Mouse (Mus musculus) embryo, embryonic 11 days (tissue): ENCODE data around the gene Itpr2.

Experiments used
- DNase-seq: peaks from one replicate; pipeline ENCODE4 v3.0.0-alpha.2; 2015

Gene Itpr2

GRCm38 (mm10) chr6:146343671-146344384, 158.2 kb downstream of the Itpr2 start:
- no peak for DNase-seq

GRCm38 (mm10) chr6:146342995-146343394, 159.0 kb downstream of the Itpr2 start:
- DNase-seq: no peak

GRCm38 (mm10) chr6:146341934-146342333, 160.1 kb downstream of the Itpr2 start:
- DNase-seq: no peak

DNA sequence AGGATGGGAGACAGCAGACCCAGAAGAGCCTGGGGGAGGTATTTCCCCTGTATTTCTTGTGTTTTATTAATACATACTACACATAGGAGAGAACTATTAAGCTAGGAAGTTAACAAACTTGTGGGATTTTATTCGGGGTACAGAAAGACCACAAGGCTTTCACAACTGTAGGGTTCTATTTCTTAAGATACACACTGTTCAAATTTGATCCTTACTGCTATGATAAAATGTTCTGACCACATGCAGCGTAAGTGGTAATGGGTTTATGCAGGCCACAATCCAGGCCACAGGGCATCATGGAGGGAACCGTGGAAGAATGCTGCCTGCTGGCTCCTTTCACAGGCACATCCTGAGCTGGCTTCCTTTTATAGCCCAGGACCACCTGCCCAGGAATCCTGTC, 160.6 kb downstream of the Itpr2 start:
- DNase-seq: no peak

DNA sequence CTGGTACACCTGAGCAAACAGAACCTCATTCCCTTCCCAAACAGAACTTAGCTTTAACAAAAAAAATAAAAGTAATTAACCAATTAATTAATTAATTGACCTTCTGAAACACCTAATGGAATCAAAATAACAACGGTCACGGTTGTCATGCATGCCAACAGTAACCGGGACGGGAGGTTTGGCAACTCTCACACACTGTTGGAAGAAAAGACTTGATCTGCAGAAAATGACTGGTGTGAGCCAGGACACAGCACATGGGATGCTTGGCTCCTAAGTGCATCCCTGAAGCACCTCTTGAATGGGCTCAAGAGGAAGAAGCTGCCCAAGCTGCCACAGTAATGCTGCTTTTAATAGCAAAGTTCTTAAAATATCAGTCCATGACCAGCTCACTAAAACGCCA, 161.1 kb downstream of the Itpr2 start:
- DNase-seq: no peak

DNA sequence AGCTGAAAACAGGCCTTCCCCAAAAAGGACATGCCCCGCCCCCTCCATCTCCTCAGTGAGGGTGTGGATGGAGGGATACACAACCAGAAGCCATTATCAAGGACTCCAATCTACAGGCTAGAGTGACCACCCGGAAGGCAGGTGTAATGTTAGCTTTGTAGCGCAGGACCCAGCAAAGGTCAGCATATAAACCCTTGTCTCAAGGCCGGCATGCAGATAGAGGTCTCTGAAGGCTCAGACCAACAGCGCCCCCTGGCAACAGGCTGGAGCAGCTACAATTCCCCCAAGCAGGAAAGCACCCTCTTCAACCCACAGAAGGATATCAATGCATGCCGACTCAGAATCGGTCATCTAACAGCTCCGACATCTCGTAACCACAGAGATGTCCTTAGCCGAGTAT, 162.2 kb downstream of the Itpr2 start:
- DNase-seq: peak; percentile 65

DNA sequence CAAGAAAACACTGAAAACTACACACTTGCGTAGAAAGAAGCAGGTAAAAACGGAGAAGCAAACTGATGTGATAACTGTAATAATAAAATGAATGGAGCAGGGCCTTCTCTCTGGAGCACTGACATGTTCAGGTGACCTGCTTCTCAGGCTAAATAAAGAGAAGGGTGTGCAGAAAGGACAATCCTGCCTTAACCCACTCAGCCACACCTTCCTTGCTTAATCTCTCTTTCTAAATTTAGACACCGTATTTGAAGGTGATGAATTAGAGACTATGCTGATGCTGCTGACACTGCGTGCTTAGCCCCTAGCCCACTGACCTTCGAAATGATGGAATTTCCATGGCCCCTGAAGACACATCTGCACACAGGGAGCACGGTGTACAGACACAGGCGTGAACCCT, 164.8 kb downstream of the Itpr2 start:
- DNase-seq: no peak

- DNase-seq: no peak
Measured at GRCm38 (mm10) chr6:146335191-146335590, 166.8 kb downstream of the Itpr2 start.

DNA sequence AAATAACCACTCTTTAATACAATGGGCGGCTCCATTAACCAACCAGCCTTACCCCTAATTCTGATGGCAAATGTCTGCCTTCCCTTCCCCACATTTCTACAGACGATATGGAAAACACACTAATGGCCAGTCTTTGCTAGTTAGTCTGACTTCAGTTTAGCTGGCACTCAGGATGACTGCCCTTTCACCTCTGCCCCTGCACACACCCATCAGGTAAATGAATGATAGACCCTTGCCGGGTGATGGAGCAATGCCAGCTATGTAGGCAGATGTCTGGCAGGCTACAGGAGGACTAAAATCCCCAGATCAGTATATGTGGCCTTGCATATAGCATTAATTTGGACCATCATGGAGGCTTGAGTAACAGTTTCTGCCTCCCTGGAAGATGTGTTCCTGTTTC, 168.5 kb downstream of the Itpr2 start:
- no peak for DNase-seq

- no peak for DNase-seq
Measured at GRCm38 (mm10) chr6:146331017-146331669, 170.9 kb downstream of the Itpr2 start.

- no peak for DNase-seq
Measured at GRCm38 (mm10) chr6:146329079-146329478, 172.9 kb downstream of the Itpr2 start.

DNA sequence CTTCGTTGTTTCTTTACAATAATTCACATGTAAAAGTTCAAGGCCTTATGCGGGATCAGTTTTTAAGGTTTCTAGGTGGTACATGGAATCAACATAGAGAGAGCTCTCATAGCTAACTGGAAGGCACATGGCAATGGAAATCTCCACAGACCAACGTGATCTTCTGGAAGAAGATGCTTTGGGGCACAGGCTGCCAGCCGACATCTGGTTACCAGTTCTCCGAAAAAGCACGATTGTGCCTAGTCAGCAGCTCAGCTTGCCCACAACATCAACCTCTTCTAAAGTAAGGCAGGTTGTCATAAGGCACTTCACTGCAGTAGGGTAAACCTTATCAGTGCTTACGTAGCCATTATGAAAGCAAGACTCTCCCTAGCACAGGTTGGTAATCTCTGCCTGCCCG, 175.4 kb downstream of the Itpr2 start:
- no peak for DNase-seq

- DNase-seq: peak; percentile 44
Measured at GRCm38 (mm10) chr6:146324541-146325204, 177.3 kb downstream of the Itpr2 start.

GRCm38 (mm10) chr6:146322555-146322954, 179.5 kb downstream of the Itpr2 start:
- DNase-seq: no peak

DNA sequence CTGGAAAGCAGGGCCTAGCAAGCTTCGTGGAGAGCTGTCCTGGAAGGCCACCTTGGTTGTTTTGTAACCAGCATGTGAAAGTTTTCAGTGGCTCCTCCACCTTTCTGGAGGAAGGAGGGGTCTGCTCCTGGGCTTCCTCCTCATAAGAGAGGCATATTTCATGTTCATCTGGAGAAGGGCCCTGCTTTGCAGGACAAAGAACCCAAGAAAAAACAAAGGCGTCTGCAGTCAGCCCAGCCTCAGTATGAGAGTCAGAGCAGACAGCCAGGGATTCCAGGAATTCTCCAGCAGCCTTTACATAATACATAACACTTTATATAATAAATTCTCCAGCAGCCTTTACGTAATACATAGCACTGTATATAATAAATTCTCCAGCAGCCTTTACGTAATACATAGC, 180.1 kb downstream of the Itpr2 start:
- no peak for DNase-seq

- no peak for DNase-seq
Measured at GRCm38 (mm10) chr6:146316415-146316814, 185.6 kb downstream of the Itpr2 start.

DNA sequence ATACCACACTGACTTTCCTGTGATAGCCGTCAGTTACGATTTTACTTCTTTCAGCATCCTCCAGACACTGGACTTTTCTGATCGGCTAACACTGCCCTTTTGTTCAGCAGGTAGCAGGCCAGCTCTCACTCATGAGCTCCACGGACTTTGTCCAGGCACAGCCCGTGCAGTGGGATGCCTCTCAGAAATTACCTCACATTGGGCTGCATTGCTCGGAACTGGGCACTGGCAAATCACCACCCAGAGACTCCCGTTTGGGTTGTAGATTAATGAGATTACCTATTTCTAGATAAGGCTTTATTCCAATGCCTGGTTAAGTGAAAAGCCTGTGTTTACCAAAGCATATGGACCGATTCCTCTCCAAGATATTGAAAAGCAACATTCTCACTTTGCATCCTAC, 186.9 kb downstream of the Itpr2 start:
- DNase-seq: no peak

GRCm38 (mm10) chr6:146314304-146314703, 187.7 kb downstream of the Itpr2 start:
- DNase-seq: no peak

GRCm38 (mm10) chr6:146313396-146313795, 188.6 kb downstream of the Itpr2 start:
- no peak for DNase-seq

- DNase-seq: no peak
Measured at GRCm38 (mm10) chr6:146310210-146310609, 191.8 kb downstream of the Itpr2 start.

DNA sequence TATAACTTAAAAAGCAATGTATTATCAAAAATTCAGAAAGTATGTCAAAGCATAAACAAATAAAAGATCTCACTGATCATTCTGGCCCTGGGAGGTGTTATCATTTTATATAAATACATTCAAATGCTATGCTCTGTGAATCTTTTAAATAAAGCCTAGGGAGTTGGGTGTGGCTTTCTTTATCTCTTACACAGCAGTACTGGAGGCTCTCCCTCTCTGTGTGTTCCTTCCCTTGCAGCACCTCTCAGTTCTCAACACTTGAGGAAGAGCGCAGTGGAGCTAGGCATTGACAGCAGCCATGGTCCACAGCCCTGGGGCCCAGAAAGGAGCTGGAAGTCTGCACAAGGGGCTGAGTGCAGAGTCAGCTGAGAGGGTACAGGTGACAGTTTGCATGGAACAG, 192.7 kb downstream of the Itpr2 start:
- no peak for DNase-seq

GRCm38 (mm10) chr6:146305995-146306394, 196.0 kb downstream of the Itpr2 start:
- no peak for DNase-seq

DNA sequence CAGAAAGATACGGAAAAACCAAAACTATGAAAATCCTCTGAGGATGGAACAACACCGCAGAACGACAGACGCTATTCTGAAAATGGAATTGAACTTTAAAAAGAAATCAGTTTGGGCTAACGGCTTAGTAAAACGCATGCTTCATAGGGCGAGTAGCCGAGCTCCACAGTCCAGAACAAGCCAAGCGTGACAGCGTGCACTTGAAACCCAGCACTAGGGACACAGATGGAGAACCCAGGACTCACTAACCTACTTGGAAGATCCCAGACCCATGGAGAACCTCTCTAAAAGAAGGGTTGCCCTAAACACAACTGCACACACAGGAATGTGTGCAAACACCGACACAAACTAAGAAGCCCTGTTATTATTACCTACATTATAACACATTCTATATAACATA, 197.9 kb downstream of the Itpr2 start:
- DNase-seq: no peak

DNA sequence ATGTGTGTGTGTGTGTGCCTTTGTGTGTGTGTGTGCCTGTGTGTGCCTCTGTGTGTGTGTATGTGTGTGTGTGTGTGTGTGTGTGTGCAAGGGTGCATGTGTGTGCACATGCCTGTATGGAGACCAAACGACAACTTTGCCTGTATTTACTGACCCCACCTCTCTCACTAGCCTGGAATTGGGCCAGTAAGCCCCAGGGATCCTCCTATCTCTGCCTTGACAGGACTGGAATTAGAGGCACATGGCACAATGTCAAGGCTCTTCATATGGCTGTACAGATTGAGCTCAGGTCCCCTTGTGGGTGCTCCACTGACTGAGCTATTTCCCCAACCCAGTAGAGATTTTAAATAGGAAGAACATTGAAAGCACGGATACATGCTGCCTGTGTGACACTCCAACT, 198.7 kb downstream of the Itpr2 start:
- no peak for DNase-seq
